24 mouse cellular contexts compared by ENCODE assay signal in genomic region chr12:72942171-72942570, GRCm38 (mm10). TPM values are rescaled to one million over a fixed set of nuclear protein-coding genes. Genes with fewer than 3 reads are reported as not detected.
"Had no signal": no experiment of that assay in that cellular context is flagged by ENCODE, and none has a peak within 500 bp of the region (broad histone marks: within the 10 kb centered on the region; RNA-seq: fewer than 3 reads in every experiment).

No protein-coding gene starts in this region.

- DNase-seq: kidney, adult 8-10 months; kidney, postnatal 10 days; kidney, postnatal 36 days; layer of hippocampus, postnatal 36 days; liver, embryonic 13.5 days; lung, adult 2 months; lung, postnatal 14 days; lung, postnatal 4 days; right cerebral cortex, adult 18-20 months; right cerebral cortex, postnatal 25 days; spleen, adult 18-20 months; thymus, postnatal 25 days had no signal

- H3K36me3 ChIP-seq: kidney, embryonic 15.5 days; liver, embryonic 13.5 days; midbrain, embryonic 12.5 days; neural tube, embryonic 12.5 days; neural tube, embryonic 15.5 days; stomach, embryonic 15.5 days had no signal

- H3K4me2 ChIP-seq: kidney, embryonic 15.5 days; liver, embryonic 13.5 days; midbrain, embryonic 12.5 days; neural tube, embryonic 12.5 days; neural tube, embryonic 15.5 days; stomach, embryonic 15.5 days had no signal

- H3K4me3 ChIP-seq: kidney, embryonic 15.5 days; left cerebral cortex, adult 2 months; liver, embryonic 13.5 days; midbrain, embryonic 12.5 days; neural tube, embryonic 12.5 days; neural tube, embryonic 15.5 days; stomach, embryonic 15.5 days had no signal

- H3K9ac ChIP-seq: kidney, embryonic 15.5 days; liver, embryonic 13.5 days; midbrain, embryonic 12.5 days; neural tube, embryonic 12.5 days; neural tube, embryonic 15.5 days; stomach, embryonic 15.5 days had no signal

- H3K27ac ChIP-seq: kidney, embryonic 15.5 days; left cerebral cortex, adult 2 months; liver, embryonic 13.5 days; midbrain, embryonic 12.5 days; neural tube, embryonic 12.5 days; neural tube, embryonic 15.5 days; stomach, embryonic 15.5 days had no signal

- H3K9me3 ChIP-seq: kidney, embryonic 15.5 days; liver, embryonic 13.5 days; midbrain, embryonic 12.5 days; neural tube, embryonic 12.5 days; neural tube, embryonic 15.5 days; stomach, embryonic 15.5 days had no signal

RNA-seq across cellular contexts. Expression of gene 4930447C04Rik, which starts 1.6 kb away (rescaled TPM):
- polyA plus RNA-seq: liver, adult 2 months; lung, adult 2 months had no signal

RNA-seq across cellular contexts. Expression of gene Six6, which starts 2.5 kb away (rescaled TPM):
- polyA plus RNA-seq: kidney, embryonic 15.5 days; limb, embryonic 11.5 days; limb, embryonic 14.5 days; liver, adult 2 months; liver, embryonic 13.5 days; liver, embryonic 16.5 days; lung, adult 2 months; lung, embryonic 16.5 days; midbrain, embryonic 12.5 days; neural tube, embryonic 12.5 days; neural tube, embryonic 15.5 days; stomach, embryonic 15.5 days; thymus, postnatal 0 days had no signal
